Mouse (Mus musculus): ENCODE measurements around the gene Sh2b3.
A peak's percentile ranks its signal among the peaks of the same experiment; 100 is the strongest.

The Sh2b3 gene

GRCm38 (mm10) chr5:121843138-121843905 is 5.9 kb upstream of the Sh2b3 start:
- DNase-seq = no peak

- peak; percentile 89 for DNase-seq
Observed at GRCm38 (mm10) chr5:121842665-121843118, 5.2 kb upstream of the Sh2b3 start.

GRCm38 (mm10) chr5:121841973-121842372 is 4.5 kb upstream of the Sh2b3 start:
- no peak for DNase-seq

- DNase-seq = no peak
Observed at GRCm38 (mm10) chr5:121841516-121841915, 4.1 kb upstream of the Sh2b3 start.

- DNase-seq = peak; percentile 4
Observed at GRCm38 (mm10) chr5:121839128-121839473, 1.7 kb upstream of the Sh2b3 start.

- DNase-seq = peak; percentile 57
Observed at GRCm38 (mm10) chr5:121838341-121839127, 1.1 kb upstream of the Sh2b3 start.

GRCm38 (mm10) chr5:121836692-121837415 is 592 bp downstream of the Sh2b3 start:
- DNase-seq = peak; percentile 90

GRCm38 (mm10) chr5:121835949-121836691 is 1.3 kb downstream of the Sh2b3 start:
- peak; percentile 37 for DNase-seq

GRCm38 (mm10) chr5:121834991-121835747 is 2.3 kb downstream of the Sh2b3 start:
- no peak for DNase-seq

- no peak for DNase-seq
Observed at GRCm38 (mm10) chr5:121834241-121834606, 3.2 kb downstream of the Sh2b3 start.

- peak; percentile 78 for DNase-seq
Observed at GRCm38 (mm10) chr5:121833572-121834240, 3.7 kb downstream of the Sh2b3 start.

- DNase-seq = no peak
Observed at GRCm38 (mm10) chr5:121833159-121833558, 4.3 kb downstream of the Sh2b3 start.

GRCm38 (mm10) chr5:121832376-121833155 is 4.9 kb downstream of the Sh2b3 start:
- DNase-seq = no peak

GRCm38 (mm10) chr5:121831002-121831601 is 6.3 kb downstream of the Sh2b3 start:
- DNase-seq = no peak

GRCm38 (mm10) chr5:121828491-121829432 is 8.7 kb downstream of the Sh2b3 start:
- no peak for DNase-seq

- DNase-seq = no peak
Observed at GRCm38 (mm10) chr5:121827876-121828275, 9.6 kb downstream of the Sh2b3 start.

- no peak for DNase-seq
Observed at GRCm38 (mm10) chr5:121825606-121826005, 11.8 kb downstream of the Sh2b3 start.

- no peak for DNase-seq
Observed at GRCm38 (mm10) chr5:121824121-121824520, 13.3 kb downstream of the Sh2b3 start.

GRCm38 (mm10) chr5:121823668-121824067 is 13.8 kb downstream of the Sh2b3 start:
- DNase-seq = no peak

Data from thymus, postnatal 14 days (tissue).